Mouse (Mus musculus) spleen, adult 2 months (tissue): ENCODE data around the gene Adcy10. TPM values are rescaled to one million over a fixed set of nuclear protein-coding genes. Genes with fewer than 3 reads are reported as not detected.

Experiments used
- DNase-seq, 2 experiments: peaks; one replicate each; pipeline versions ENCODE4 v3.0.0 to v3.0.0-alpha.2; 2012 to 2021; ENCODE audit warnings: low spot score in 2 of 2, low read depth in 1 of 2
- H3K27ac ChIP-seq: fragments of 200-500 bp; 2 replicates; pipeline ENCODE4 v1.5.1; 2012; ENCODE audit warnings: low read length, inconsistent platforms; ENCODE audit not compliant: insufficient read depth
- H3K27me3 ChIP-seq: fragments of 200-500 bp; 2 replicates; pipeline ENCODE4 v1.6.1; 2012; ENCODE audit warnings: mild to moderate bottlenecking, moderate library complexity, low read length, inconsistent platforms; ENCODE audit not compliant: control insufficient read depth, insufficient read depth
- H3K36me3 ChIP-seq: fragments of 200-500 bp; 2 replicates; pipeline ENCODE4 v1.6.1; 2012; ENCODE audit warnings: mild to moderate bottlenecking, low read length, inconsistent platforms; ENCODE audit not compliant: control insufficient read depth, insufficient read depth
- H3K4me1 ChIP-seq: fragments of 200-500 bp; 2 replicates; pipeline ENCODE4 v1.6.1; 2011; ENCODE audit warnings: inconsistent platforms; ENCODE audit not compliant: control insufficient read depth, insufficient read depth, insufficient read length
- H3K4me3 ChIP-seq: fragments of 200-500 bp; 2 replicates; pipeline ENCODE4 v1.5.1; 2011; ENCODE audit warnings: mild to moderate bottlenecking, inconsistent platforms; ENCODE audit not compliant: insufficient read depth, insufficient read length; ENCODE audit errors: extremely low read depth
- CTCF ChIP-seq: fragments of 200-500 bp; IDR thresholded peaks from 2 replicates; pipeline ENCODE4 v1.5.1; 2011; ENCODE audit warnings: mild to moderate bottlenecking, inconsistent platforms; ENCODE audit not compliant: insufficient read depth, insufficient read length, insufficient replicate concordance; ENCODE audit errors: extremely low read depth
- POLR2A ChIP-seq: fragments of 200-500 bp; IDR thresholded peaks from 2 replicates; pipeline ENCODE4 v1.6.1; 2011; ENCODE audit warnings: low read depth, low read length, inconsistent platforms
- WGBS: fragments of 180-500 bp; shearing (Covaris S2); methylation state at CpG from one replicate; pipeline ENCODE4 v1.1.7; 2018; 5-methylcytosine and 5-hydroxymethylcytosine counted together
- polyA plus RNA-seq: library from polyadenylated mRNA; depleted of rRNA; stranded (reverse); fragments of >200 nt; gene quantifications from 2 replicates; pipeline ENCODE4 v1.2.3, GENCODE M21; 2012; rRNA removed

Gene Adcy10
- polyA plus RNA-seq, 1 experiment, result 0.06 TPM

GRCm38 (mm10) chr1:165625058-165625457 lies 140.1 kb downstream of the Adcy10 start:
- Histone ChIP-seq H3K27me3 (no peaks in the 10 kb centered on the region), H3K4me3 (no peak overlapping the region), H3K27ac (no peak overlapping the region), H3K36me3 (no peaks in the 10 kb centered on the region), H3K4me1 (no peaks in the 10 kb centered on the region)
- DNase-seq, result no peak
- 88% methylated on average over 5 of the region's 5 CpGs for WGBS
- TF ChIP-seq CTCF (no peak), POLR2A (no peak)

- H3K27ac ChIP-seq, result no peak overlapping the region
- DNase-seq, result no peak
- no peaks in the 10 kb centered on the region for H3K27me3 ChIP-seq
Measured at GRCm38 (mm10) chr1:165625896-165626295, 140.9 kb downstream of the Adcy10 start.

More at GRCm38 (mm10) chr1:165625896-165626295, 140.9 kb downstream of the Adcy10 start:
- TF ChIP-seq POLR2A, result no peak
- TF ChIP-seq CTCF, result no peak
- H3K36me3 ChIP-seq, result no peaks in the 10 kb centered on the region
- H3K4me1 ChIP-seq, result no peaks in the 10 kb centered on the region
- H3K4me3 ChIP-seq, result no peak overlapping the region
- 78% methylated on average over 5 of the region's 5 CpGs for WGBS

Other genes with a start within 250 kb of the Adcy10 start
- 13.2 and 17.1 TPM in 2 replicates for gene Tiprl, start 248.2 kb upstream of the Adcy10 start, polyA plus RNA-seq
- 0.78 and 1.2 TPM in 2 replicates for gene Gpr161, start 189.4 kb upstream of the Adcy10 start, polyA plus RNA-seq
- gene Dcaf6, start 24.7 kb upstream of the Adcy10 start, polyA plus RNA-seq, result 9.7 and 10.4 TPM in 2 replicates
- gene Mpc2, start 24.5 kb upstream of the Adcy10 start, polyA plus RNA-seq, result 21.6 and 28.6 TPM in 2 replicates
- gene Mpzl1, start 149.4 kb downstream of the Adcy10 start, polyA plus RNA-seq, result 15.3 and 15.9 TPM in 2 replicates
- 68.3 and 73.9 TPM in 2 replicates for gene Rcsd1, start 224.6 kb downstream of the Adcy10 start, polyA plus RNA-seq